Mouse (Mus musculus) urinary bladder, adult 18-20 months (tissue): ENCODE measurements around the gene Mta3.

ENCODE experiments used
- DNase-seq, 2 experiments: peaks; one replicate each; pipeline ENCODE4 v3.0.0; 2022; ENCODE audit warnings: low spot score in 2 of 2, mixed read lengths in 2 of 2

Mta3 gene

GRCm38 (mm10) chr17:83706116-83706593, at the start of gene Mta3:
TSS of gene Mta3 (plus strand) at chr17:83706163.
- DNase-seq, result peak in 1 of 2 experiments; percentile 55

DNA sequence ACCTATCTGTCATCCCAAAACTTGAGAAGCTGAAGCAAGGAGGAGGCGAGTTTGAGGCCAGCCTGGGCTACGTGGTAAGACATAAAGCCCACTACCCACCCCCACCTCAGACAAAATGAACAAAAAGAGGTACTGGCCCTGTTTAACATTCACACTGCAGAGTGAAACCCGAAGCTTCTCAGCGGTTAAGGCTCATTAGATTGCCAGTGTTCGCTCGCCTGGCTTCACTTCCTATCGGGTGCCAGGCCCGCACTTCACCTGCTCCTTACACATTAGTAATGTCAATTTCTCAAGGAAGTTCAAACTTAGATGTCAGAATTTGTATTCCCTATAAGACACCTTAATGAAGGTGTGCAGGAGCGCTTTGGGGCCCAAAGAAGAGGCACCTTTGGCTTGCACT, 48.6 kb upstream of the Mta3 start:
- no peak for DNase-seq

GRCm38 (mm10) chr17:83658943-83659342, 47.0 kb upstream of the Mta3 start:
- DNase-seq, result no peak

DNA sequence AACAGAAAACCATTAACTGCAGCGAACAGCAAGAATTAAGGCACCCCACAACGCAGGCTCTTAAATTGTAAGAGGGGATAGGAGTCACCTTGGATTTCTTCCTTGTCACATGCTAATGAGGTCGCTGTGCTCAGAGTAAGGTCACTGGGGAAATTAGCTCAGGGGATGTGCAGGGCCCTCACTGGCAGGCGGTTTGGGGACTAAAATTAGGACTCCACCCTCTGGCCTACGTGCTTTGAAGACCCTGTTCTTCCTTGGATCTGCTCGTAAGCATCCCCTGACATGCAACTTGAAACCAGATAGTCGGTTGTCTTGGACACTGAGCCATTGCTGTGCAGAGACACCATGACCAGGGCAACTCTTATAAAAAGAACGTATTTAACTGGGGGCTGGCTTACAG, 41.2 kb upstream of the Mta3 start:
- DNase-seq, result no peak

- DNase-seq, result no peak
These were observed 39.2 kb upstream of the Mta3 start for GRCm38 (mm10) chr17:83666597-83667287.

DNA sequence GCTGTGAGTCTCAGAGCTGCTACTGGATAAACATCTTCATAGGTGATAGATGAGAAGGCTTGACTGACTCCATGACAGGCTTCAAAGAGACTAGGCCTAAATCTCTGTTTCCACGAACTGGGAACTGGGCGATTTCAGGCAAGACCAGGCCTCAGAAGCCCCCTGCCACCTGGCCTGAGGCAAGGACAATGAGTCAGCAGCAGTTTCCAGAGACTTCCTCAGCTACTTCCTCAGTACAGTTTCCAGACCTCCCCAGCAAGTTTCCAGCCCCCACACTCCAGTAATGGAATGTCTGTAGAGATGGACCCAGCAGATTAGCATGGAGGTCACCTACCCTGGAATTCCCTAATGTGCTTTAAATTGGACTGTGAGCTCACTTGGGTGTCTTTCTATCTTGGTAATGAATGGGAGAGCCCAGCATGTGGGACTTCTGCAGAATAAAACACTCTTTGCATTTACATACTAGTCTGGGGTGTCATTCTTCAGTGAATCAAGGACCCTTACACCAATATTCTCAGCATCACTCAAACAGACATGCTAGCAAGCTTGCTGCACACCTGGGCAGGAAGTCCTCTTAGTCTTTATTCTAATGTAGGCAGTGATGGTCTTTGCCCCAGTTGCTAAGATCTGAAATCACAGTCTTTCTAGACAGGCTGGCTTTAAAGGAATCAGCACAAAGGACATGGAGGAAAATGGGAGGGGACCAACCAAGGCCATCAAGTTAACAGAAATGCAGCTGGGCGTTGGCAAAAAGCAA, 37.9 kb upstream of the Mta3 start:
- DNase-seq, result no peak

GRCm38 (mm10) chr17:83672685-83673084, 33.3 kb upstream of the Mta3 start:
- no peak for DNase-seq

DNA sequence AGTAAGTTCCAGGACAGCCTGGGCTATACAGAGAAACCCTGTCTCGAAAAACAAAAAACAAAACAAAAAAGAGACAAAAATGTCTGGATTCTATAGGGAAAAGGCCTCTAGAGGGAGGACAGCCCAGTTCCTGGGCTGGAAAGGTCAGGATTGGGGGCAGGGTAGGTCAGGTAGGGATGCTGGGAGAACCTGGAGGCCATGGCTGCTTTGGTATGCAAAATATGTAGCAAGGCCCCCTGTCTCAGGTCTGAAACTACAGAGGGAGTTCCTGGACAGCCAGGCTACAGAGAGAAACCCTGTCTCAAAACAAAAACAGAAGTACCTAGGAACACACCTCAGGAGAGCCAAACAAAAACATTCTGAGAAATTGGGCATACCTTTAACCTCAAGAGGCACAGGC, 28.6 kb upstream of the Mta3 start:
- no peak for DNase-seq

DNA sequence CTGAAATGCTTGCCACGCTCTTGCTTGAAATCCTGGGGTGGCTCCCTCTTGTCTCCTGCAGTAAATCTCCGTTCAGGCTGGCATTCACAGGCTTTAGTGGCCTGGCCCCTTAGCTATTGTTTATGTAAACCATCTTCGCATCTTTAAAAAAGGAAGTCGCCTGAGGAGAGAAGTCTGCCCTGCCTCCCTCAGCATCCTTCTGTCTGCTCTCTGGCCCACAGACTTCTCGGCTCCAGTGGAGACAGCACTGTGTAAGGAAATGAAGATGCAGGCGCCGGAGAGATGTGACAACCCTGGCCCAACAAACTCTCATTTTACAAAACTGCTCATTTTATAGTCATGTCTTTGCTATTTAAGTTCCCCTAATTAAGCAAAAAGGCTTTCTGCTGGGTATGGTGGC, 24.0 kb upstream of the Mta3 start:
- no peak for DNase-seq

DNA sequence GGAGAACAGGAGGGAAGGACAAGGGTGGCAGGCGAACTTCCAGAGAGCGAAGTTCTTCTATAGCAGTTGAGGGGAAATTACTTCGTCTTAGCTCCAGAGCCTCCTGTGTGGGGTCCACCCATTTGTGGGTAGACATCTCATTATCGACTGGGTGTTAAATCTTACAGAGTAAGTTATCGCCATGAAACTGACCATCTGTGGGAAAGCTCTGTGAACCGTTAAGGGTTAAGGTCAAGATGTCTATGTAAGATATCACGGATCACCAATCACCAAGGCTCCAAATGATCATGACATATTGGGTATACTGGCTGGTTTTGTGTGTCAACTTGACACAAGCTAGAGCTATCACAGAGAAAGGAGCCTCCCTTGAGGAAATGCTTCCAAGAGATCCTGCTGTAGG, 21.5 kb upstream of the Mta3 start:
- DNase-seq, result no peak

DNA sequence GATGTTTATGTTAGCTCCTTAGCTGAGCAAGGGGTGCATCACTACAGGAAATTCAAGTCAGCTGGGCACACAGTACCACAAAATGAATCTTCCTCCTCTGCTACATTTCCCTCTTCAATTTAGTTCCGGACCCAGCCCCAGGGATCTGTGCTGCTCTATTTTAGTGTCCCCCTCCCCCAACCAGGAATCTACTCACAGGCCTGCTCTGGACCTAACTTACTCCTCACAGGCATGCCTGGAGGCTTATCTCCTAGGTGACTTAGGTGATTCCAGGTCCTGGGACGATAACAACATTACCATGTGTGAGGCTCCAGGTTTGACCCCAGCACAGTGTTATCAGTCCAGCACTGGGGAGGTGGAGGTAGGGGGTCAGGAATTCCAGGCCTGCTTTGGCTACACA, 15.5 kb upstream of the Mta3 start:
- no peak for DNase-seq

DNA sequence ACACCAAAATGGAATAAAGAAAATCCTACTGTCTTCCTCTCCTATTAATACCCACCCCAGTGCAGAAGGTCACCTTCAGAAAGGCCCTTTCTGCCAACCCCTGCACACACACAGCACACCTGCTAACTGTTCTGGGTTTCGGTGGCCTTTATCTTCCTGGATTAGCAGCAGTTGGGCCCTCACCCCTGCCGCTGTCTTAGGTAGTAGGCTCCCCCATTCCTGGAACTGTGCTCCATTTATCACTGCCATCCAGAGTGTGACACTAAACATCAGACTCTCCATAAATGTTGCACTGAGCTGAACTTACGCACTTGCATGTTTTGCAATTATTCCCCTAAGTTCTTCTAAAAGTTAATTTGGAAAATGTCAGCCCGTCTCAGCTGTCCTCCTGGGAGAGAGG, 14.6 kb upstream of the Mta3 start:
- DNase-seq, result no peak

- DNase-seq, result no peak
These were observed 12.0 kb upstream of the Mta3 start for GRCm38 (mm10) chr17:83693941-83694340.

DNA sequence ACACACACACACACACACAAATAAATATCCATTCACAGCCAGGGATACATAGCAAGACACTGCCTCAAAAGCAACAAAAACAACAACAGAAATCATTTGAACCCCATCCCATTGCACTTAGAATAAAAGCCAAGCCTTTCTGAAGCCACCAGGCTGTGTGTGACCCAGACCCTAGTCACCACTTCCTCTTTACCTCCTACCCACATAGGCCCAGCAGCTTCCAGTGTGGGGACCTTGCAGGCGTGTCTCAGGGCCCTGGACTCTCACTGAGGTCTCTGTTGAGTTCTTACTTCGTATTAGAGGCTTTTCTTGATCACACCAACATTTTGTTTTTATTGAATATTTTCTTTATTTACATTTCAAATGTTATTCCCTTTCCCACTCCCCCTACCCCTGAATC, 10.2 kb upstream of the Mta3 start:
- DNase-seq, result peak in 1 of 2 experiments; percentile 12

DNA sequence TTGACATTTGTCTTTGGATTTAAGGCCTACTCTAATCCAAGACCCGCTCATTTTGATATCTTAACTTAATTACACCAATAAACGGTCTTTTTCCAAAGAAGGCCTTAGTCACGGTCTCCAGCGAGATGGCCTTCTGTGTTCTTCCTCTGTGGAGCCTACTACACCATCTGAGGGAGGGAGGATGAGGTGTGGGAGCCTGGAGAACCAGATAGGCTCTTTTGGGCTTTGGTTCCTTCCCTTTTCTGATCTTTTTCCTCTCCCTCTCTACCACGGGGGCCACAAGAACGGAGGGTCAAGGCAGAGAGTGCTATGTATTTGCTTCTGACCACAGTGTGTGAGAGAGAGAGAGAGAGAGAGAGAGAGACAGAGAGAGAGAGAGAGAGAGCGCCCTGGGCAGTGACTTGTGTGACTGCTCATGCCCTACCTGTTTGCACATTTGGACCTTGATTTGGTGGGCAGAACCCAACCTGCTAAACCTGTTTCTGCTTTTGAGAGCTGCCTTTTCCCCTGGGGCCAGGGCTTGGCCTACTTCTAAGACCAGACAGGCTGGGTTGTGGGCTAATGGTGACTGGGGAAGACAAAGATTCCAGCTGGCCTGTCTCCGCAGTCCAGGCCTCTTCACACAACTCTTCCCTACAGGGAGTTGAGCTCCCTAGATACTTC, 6.8 kb upstream of the Mta3 start:
- DNase-seq, result peak in 1 of 2 experiments; percentile 72

- DNase-seq, result no peak
These were observed 5.8 kb upstream of the Mta3 start for GRCm38 (mm10) chr17:83700125-83700524.

DNA sequence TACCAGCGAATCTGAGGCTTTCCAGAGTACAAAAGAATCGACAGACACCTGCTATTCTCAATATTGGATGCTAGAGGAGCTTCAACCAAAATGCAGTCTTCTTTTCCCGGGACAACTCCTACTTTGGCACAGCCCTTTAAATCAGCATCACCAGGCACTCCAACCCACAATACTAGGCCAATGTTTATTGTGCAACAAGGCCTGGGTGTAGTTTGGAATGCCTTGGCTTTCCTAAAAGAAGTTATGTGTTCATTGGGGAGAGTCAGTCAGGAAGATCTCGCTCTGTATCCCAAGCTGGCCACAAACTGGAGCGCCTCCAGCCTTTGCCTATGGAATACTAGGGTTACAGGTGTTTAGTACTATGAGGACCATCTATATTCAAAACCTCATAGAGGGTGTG, 1.5 kb upstream of the Mta3 start:
- peak in 1 of 2 experiments; percentile 18 for DNase-seq

GRCm38 (mm10) chr17:83705352-83706115, 429 bp upstream of the Mta3 start:
- DNase-seq, result peak; percentile 37 to 68

- DNase-seq, result peak in 1 of 2 experiments; percentile 53
These were observed 697 bp downstream of the Mta3 start for GRCm38 (mm10) chr17:83706594-83707126.

DNA sequence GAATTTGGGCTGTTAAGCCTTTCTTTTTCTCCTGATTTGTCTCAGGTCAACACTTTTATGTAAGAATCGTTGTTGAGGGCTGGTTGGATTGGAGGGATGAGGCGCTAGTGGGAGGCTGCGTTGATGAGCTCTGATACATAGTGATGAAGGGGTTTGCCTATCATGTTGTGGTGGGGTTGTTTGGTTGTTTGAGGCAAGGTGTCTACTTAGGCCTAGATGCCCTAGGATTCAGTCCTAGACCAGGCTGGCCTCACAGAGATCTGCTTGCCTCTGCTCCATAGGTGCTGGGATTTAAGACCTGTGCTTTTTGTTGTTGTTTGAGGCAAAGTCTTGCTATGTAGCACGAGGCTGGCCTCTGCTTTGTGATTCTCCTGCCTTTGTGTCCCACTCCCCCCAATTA, 1.4 kb downstream of the Mta3 start:
- DNase-seq, result no peak

DNA sequence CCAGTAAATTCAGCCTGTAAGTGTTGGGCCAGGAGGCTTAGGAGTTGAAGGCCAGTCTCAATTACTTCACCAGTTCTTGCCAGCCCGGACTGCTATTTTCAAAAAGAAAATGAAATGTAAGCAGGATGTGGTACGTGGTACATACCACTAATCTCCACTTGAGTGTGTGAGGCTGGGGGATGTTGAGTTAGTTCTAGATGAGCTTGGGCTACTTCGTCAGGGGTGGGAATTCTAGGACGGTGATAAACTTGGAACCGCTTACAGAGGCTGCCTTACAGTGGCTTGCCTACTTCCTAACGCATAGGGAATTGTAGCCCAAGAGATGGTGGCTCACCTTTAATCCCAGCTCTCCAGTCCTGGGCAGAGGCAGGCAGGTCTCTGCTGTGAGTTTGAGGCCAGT, 1.9 kb downstream of the Mta3 start:
- DNase-seq, result no peak

DNA sequence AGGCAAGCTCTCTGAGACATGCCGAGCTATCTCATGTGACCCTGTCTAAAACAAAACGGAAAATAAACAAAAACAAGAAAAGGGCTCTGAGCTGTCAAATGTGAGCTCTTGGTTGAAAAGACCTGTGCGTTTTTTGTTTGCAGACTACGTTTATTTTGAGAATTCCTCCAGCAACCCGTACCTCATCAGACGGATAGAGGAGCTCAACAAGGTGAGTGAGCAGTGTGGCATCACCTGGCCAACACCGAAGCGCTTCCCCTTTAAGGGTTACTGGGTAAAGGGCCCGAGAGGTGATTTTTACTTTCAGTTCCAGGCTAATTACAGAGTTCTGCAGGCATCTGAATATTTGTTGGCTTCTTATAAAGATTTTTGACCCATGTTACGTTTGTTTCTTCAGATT, 2.3 kb downstream of the Mta3 start:
- DNase-seq, result no peak
